Mouse (Mus musculus) adrenal gland (tissue): ENCODE measurements at regions not wholly inside any gene's neighbourhood (a gene's known extent, or its start where the extent isn't known, plus 50 kb on each side); places are given as distances from the start of the nearest gene placed in this dataset.
"Not testable (repeated sequence)": the region's sequence is repeated elsewhere in the genome, so short reads cannot be mapped to it uniquely, and the experiment has no call there.

Experiments used
- intact Hi-C: fragments of 180-260 bp; cut with DNase I; formaldehyde crosslinking; loops from one replicate; pipeline ENCODE4 v1.15.1; 2025

GRCm38 (mm10) chr7:113010150-113010549 is 56.4 kb downstream of the Rassf10 start:
- intact Hi-C loops = no loop called here

- intact Hi-C loops = no loop called here
Observed at GRCm38 (mm10) chr7:113017092-113017755, 63.5 kb downstream of the Rassf10 start.

- intact Hi-C loops = no loop called here
Observed at GRCm38 (mm10) chr7:113021412-113021811, 67.7 kb downstream of the Rassf10 start.

GRCm38 (mm10) chr7:113022516-113022915 is 68.8 kb downstream of the Rassf10 start:
- intact Hi-C loops = no loop called here

GRCm38 (mm10) chr7:113025758-113026157 is 72.0 kb downstream of the Rassf10 start:
- intact Hi-C loops = no loop called here

- intact Hi-C loops = no loop called here
Observed at GRCm38 (mm10) chr7:113026290-113027075, 72.7 kb downstream of the Rassf10 start.

- intact Hi-C loops = no loop called here
Observed at GRCm38 (mm10) chr7:113027125-113027801, 73.5 kb downstream of the Rassf10 start.

- intact Hi-C loops = no loop called here
Observed at GRCm38 (mm10) chr7:113030053-113030752, 76.4 kb downstream of the Rassf10 start.

- intact Hi-C loops = no loop called here
Observed at GRCm38 (mm10) chr7:113035751-113036150, 82.0 kb downstream of the Rassf10 start.

GRCm38 (mm10) chr7:113037825-113038613 is 84.3 kb downstream of the Rassf10 start:
- intact Hi-C loops = no loop called here

- intact Hi-C loops = no loop called here
Observed at GRCm38 (mm10) chr7:113038906-113039671, 85.3 kb downstream of the Rassf10 start.

- intact Hi-C loops = not testable (repeated sequence)
Observed at GRCm38 (mm10) chr7:113045613-113046159, 91.9 kb downstream of the Rassf10 start.

GRCm38 (mm10) chr7:113046406-113046805 is 92.6 kb downstream of the Rassf10 start:
- intact Hi-C loops = no loop called here

GRCm38 (mm10) chr7:113047583-113047982 is 93.8 kb downstream of the Rassf10 start:
- intact Hi-C loops = no loop called here

GRCm38 (mm10) chr7:113048097-113048795 is 94.5 kb downstream of the Rassf10 start:
- intact Hi-C loops = no loop called here

GRCm38 (mm10) chr7:113049440-113049839 is 95.7 kb downstream of the Rassf10 start:
- intact Hi-C loops = no loop called here

GRCm38 (mm10) chr7:113052952-113053351 is 99.2 kb downstream of the Rassf10 start:
- intact Hi-C loops = no loop called here

GRCm38 (mm10) chr7:113056421-113056820 is 102.7 kb downstream of the Rassf10 start:
- intact Hi-C loops = no loop called here
